Mouse (Mus musculus) megakaryocyte-erythroid progenitor cell, adult 5-6 weeks (primary cell): Measurements from ENCODE around the gene Ucn. TPM values are rescaled to one million over a fixed set of nuclear protein-coding genes. Genes with fewer than 3 reads are reported as not detected.

Experiments used
- ATAC-seq: replicated peaks from 2 replicates; pipeline ENCODE4 v1.8.0; 2016; ENCODE audit warnings: mild to moderate bottlenecking, inconsistent platforms; ENCODE audit not compliant: severe bottlenecking, poor library complexity, low FRiP score, low TSS enrichment
- total RNA-seq, 2 experiments: library from RNA; stranded (forward) in 1 of 2; stranded (reverse) in 1 of 2; fragments of 200-1000, 215-1000 nt in 1 of 2; fragments of >200 nt in 1 of 2; fragmentation: Nextera tagmentation in 1 of 2; gene quantifications; 2 replicates each; pipeline ENCODE4 v1.2.3; 2014 to 2017

Gene Ucn
- total RNA-seq, 2 experiments from 2014 or later = not detected

DNA sequence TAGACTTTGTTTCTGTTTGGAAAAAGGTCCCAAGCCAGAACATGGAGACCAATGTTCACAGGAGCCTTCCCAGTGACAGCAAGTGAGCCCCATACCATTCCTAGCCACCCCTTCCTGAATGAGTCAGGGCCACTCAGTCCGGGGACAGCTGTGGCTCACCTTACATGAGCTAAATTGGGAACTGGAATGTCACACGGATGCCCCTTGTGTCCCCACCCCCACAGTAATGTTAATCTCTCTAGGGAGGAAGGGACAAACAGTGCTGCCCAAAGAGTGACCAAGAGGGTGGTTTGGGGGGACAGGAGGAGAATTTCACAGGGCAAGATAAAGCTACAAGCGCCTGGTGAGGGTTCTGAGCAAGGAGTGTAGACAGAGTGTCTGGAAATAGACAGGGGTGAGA, 22.3 kb downstream of the Ucn start, which contains the start of gene Trim54:
Trim54 (plus strand) TSS at position 359 of the 400 bp plus-strand sequence.
- no peak for ATAC-seq

DNA sequence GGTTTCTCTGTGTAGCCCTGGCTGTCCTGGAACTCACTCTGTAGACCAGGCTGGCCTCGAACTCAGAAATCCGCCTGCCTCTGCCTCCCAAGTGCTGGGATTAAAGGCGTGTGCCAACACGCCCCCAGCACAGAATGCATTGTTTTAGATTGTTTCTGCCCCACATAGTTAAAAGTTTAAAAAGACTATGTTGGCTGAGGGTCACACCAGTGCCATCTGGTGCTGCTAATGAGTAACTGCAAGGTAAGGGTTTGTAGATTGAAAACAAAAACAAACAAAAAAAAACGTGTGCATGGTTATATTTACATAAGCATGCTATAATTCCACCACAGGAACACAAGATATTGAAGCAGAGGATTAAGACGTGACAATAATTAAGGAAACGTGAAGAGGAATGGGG, 27.8 kb downstream of the Ucn start:
- no peak; the same call in 1 of the 2 replicates for ATAC-seq

DNA sequence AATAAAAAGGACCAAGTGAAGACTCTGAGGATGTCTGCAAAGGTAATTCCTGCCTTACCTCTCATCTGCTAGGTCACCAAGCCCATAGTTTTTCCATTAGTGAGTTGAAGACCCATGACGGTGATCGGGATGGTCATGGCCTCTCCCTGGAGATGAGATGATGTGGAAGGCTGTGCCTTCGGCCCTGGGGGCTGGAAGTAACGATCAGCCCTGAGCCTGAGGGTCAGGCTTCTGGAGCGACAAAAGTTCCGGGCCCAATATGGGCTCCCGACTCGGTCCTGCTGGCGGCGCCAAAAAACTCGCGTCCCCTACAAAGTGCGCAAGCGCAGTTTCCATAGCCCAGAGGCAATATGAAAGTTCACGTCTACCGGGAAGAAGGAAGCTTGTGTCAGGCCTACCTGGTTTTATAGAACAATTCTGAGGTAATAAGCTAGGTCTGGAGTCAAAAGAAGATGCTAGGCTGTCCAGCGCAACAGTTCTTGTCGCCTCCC, 30.6 kb downstream of the Ucn start, which contains the start of gene Slc30a3:
Slc30a3 (minus strand) TSS at position 238 of the 491 bp plus-strand sequence.
- no peak for ATAC-seq

DNA sequence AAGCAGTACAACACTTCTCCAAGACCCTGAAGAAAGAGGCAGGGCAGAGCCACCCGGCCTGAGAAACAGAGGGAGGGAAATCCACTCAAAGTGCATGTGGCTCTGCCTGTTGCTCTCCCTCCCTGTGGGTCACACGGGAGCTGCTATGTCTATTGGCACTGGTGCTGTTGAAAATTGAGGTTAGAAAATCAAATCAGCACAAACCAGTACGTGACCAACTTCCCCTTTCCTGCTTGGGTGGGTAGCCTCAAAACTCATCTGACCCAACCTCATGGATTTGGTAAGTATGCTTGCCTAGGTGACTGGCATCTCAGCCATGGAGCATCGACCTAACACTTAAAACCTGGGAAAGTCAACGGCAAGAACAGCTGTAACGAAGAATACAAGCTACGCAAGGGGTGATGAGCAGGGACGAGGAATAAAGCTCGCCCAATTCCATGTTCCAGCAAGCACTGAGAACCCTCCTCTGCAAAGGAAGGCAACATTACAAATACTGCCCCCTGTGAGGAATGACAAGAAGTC, 32.8 kb downstream of the Ucn start, which contains the start of gene Dnajc5g:
Dnajc5g (plus strand) TSS at position 472 of the 522 bp plus-strand sequence.
- ATAC-seq = no peak

DNA sequence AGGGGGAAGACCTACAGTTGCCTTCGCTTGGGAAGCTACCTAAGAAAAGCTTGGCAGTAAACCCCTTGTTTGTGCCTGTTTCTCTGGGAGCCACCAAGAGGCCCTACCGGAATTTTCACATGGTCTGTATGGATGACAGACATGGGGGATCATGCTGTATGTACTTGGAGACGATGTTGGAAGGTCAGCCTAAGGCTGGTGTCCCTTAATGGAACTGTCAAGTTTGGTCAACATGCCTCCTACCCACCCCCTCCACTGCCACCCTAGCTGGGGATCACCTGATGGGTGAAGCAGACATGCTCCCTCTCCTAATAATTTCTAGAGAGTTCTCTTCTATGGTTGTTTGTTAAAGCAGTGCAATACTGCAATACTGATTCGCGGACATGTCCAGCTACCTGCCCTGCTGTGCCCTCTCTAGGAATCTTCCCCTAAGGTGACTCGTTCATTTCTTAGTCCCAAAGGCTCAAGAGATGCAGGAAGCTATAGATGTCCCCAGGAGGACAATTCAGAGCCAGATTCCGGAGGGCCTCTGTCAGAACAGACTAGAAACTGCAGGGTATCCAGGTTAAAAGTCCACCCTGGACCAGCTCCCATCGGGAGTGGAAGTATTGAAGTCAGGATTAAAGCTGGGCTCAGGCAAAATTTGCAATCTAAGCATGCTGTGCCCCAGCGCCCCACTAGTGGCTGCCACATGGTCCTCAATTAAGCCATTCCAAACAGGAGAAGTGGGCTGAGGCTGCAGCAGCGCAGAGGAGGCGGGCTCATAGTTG, 42.7 kb downstream of the Ucn start:
- ATAC-seq = no peak

DNA sequence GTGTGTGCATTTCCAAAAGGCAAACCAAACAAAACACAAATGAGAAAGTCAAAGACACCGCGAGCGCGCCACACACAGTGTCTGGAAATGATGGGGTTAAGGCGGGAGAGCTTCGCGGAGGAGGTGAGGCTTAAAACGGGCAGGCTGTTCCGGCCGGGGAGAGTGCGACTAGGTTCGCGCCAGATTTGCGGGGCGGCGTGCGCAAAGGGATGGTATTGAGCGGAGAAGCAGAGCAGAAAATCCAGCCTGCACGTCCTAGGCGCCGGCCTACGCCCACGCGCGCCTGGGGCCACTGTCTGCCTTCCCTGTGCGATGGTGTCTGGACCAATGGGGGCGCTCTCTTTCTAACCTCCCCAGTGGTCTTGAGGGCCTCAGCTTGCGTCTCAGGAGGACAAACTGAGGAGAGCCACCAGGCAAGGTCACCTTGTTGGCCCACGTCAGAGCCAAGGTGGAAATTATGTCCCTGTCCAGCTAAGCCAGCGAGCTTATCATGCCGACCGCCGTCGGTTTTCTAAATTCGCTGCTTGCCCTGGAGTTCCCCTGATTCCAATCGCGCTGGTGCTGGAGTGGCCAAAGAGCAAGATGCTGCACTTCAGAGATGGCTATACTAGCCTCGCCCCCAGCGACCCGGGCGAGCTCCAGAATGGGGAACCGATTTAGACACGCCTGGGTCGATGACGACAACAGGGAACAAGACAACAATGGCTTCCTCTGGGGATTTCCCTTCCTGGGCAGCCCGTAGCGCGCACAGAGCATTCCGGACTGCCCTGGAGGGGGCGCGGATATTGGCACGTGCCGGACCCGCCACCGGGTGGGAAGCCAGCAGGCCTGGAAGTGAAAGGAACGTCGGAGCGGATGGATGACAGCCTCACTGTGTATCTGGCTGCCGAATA, 43.6 kb downstream of the Ucn start:
- peak; percentile 41 for ATAC-seq

DNA sequence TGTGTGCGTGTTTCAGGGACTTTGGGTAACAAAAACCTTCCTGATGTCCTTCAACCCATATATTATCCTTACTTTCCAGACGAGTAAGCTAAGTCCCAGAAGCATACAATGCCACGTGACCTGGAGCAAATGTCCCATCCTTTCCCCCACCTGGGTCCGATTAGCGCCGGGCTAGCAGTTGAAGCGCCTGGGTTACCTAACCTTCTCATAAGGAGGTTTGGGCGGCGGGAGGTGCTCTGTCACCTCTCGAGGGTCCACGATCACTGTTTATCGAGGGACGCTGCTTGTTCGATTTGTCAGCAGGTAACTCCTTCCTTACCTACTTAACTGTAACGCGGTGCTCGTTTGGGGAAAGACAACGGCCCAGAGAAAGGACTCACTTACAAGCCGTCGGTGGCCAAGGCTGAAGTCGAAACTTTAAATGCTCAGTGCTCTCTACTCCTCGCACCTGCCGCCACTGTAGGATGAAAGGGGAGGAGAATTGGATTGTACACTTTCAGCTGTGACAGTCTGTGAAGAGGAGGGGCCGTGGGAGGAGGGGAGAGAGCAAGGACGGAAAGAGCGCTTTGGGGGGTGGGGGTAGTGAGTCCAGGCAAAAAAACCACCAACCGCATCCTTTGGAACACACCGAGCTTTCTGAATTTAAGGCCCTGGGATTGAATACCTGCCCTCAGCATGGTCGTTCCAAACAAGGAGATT, 44.4 kb downstream of the Ucn start:
- no peak for ATAC-seq

DNA sequence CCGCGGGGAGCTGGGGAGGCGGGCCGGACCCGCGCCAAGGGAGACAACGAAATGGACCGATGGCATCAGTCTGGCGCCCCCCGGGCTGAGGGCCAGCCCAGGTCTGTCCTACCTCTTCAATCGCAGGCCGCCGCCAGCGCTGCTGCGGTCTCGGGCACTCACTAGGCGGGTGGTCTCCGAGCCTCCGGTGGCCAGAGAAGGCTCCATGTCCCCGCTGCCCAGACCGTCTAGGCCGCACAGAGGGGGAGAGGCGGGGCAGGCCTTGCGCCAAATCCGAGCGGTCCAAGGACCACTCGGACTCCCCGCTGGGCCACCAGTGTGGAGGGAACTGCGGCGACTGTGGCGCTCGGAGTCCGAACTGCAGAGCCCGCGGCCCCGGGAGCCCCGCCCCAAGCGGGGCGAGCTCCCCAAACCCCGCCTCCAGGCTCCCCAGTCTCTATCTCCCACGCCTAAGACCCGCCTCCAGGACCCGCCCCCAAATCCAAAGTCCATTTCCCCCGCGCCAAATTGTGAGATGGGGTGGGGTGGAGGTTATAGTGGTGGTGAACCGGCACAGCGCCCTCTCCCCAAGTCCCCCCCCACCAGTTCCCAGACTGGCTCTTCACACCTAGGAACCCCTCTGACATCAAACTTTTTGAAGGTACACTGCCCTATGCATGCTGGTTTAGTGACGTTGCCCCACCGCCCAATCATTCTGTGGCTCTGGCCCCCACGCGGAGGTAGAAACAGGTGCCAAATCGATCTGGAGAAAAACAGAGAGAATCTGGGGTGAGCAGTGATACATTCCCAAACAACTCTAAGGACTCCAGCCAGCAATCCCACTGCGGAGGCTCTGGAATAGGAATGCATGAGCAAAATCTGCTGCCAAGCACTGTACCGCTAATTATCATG, 45.2 kb downstream of the Ucn start:
- ATAC-seq = peak; percentile 32; the same call in 1 of the 2 replicates

DNA sequence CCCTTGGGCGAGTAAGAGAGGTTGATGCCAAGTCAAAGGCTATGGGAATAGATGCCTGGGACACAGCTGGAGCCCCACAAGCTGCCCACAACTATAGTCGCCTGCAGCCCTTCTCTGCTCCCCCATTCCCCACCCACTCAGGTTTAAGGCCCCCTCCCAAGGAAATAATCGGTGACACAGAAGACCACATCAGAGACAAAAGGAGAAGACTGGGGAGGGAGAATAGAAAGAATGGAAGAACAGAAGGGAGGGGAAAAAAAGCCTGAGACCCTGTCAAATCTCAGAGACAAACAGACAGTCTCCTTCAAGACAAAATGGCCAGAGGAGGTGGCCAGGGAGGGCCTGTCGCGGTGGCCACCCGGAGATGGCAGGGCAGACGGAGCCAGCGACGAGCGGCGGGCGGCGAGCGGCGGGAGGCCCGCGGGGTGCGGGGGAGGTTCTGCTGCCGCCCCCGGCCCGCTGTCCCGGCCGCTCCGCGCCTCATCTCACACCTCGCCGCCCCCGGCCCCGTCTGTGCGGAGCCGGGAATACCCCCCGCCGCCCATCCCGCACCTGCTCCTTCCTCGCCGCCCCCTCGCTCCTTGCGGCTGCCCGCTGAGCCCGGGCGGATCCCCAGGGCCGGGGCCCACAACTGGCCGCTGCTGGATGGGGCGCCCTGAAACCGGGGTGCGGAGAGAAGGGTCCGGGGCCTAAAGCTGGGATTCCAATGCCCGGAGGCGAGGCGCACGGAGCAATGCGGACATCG, 46.2 kb downstream of the Ucn start:
- ATAC-seq = no peak

Other genes starting within 250 kb of the Ucn start
- gene Ost4, start 231.0 kb downstream of the Ucn start, total RNA-seq (2014; fragmentation: Nextera tagmentation) = 270 and 300 TPM in 2 replicates
- 278 and 305 TPM in 2 replicates for gene Ost4, start 231.0 kb downstream of the Ucn start, total RNA-seq (2017)
- gene Emilin1, start 225.4 kb downstream of the Ucn start, total RNA-seq (2014; fragmentation: Nextera tagmentation) = 13.5 and 18.9 TPM in 2 replicates
- 5.7 and 10.3 TPM in 2 replicates for gene Emilin1, start 225.4 kb downstream of the Ucn start, total RNA-seq (2017)
- gene Khk, start 217.4 kb downstream of the Ucn start, total RNA-seq (2014; fragmentation: Nextera tagmentation) = 80.4 and 113 TPM in 2 replicates
- gene Khk, start 217.4 kb downstream of the Ucn start, total RNA-seq (2017) = 64.4 and 90.0 TPM in 2 replicates
- 0.35 TPM in 1 of 2 replicates, not detected in the other for gene Cgref1, start 193.2 kb downstream of the Ucn start, total RNA-seq (2014; fragmentation: Nextera tagmentation)
- 0.46 TPM in 1 of 2 replicates, not detected in the other for gene Cgref1, start 193.2 kb downstream of the Ucn start, total RNA-seq (2017)
- 109 and 117 TPM in 2 replicates for gene Preb, start 178.5 kb downstream of the Ucn start, total RNA-seq (2014; fragmentation: Nextera tagmentation)
- 28.0 and 39.1 TPM in 2 replicates for gene Preb, start 178.5 kb downstream of the Ucn start, total RNA-seq (2017)
- gene Tcf23, start 170.2 kb downstream of the Ucn start, total RNA-seq (2014; fragmentation: Nextera tagmentation) = not detected in 2 replicates
- not detected in 2 replicates for gene Tcf23, start 170.2 kb downstream of the Ucn start, total RNA-seq (2017)
- gene Atraid, start 90.5 kb downstream of the Ucn start, total RNA-seq (2014; fragmentation: Nextera tagmentation) = 27.7 and 51.7 TPM in 2 replicates
- gene Atraid, start 90.5 kb downstream of the Ucn start, total RNA-seq (2017) = 50.1 and 57.6 TPM in 2 replicates
- gene Slc5a6, start 89.9 kb downstream of the Ucn start, total RNA-seq (2014; fragmentation: Nextera tagmentation) = 3.1 and 4.3 TPM in 2 replicates
- 4.1 and 7.1 TPM in 2 replicates for gene Slc5a6, start 89.9 kb downstream of the Ucn start, total RNA-seq (2017)
- gene Cad, start 84.0 kb downstream of the Ucn start, total RNA-seq (2014; fragmentation: Nextera tagmentation) = 124 and 224 TPM in 2 replicates
- gene Cad, start 84.0 kb downstream of the Ucn start, total RNA-seq (2017) = 39.7 and 65.0 TPM in 2 replicates
- gene Dnajc5g, start 32.5 kb downstream of the Ucn start, total RNA-seq (2014; fragmentation: Nextera tagmentation) = not detected in 2 replicates
- not detected in 2 replicates for gene Dnajc5g, start 32.5 kb downstream of the Ucn start, total RNA-seq (2017)
- not detected in 2 replicates for gene Slc30a3, start 30.6 kb downstream of the Ucn start, total RNA-seq (2014; fragmentation: Nextera tagmentation)
- not detected in 2 replicates for gene Slc30a3, start 30.6 kb downstream of the Ucn start, total RNA-seq (2017)
- not detected in 2 replicates for gene Trim54, start 22.1 kb downstream of the Ucn start, total RNA-seq (2014; fragmentation: Nextera tagmentation)
- gene Trim54, start 22.1 kb downstream of the Ucn start, total RNA-seq (2017) = not detected in 2 replicates
- 13.3 and 22.0 TPM in 2 replicates for gene Mpv17, start 15.4 kb upstream of the Ucn start, total RNA-seq (2014; fragmentation: Nextera tagmentation)
- 30.0 and 40.1 TPM in 2 replicates for gene Mpv17, start 15.4 kb upstream of the Ucn start, total RNA-seq (2017)
- 1.1 and 1.4 TPM in 2 replicates for gene Gm29609, start 41.1 kb upstream of the Ucn start, total RNA-seq (2014; fragmentation: Nextera tagmentation)
- 1.3 TPM in 1 of 2 replicates, not detected in the other for gene Gm29609, start 41.1 kb upstream of the Ucn start, total RNA-seq (2017)
- gene Gtf3c2, start 41.3 kb upstream of the Ucn start, total RNA-seq (2014; fragmentation: Nextera tagmentation) = 112 and 159 TPM in 2 replicates
- 76.4 and 80.2 TPM in 2 replicates for gene Gtf3c2, start 41.3 kb upstream of the Ucn start, total RNA-seq (2017)
- 57.7 and 67.6 TPM in 2 replicates for gene Snx17, start 54.4 kb upstream of the Ucn start, total RNA-seq (2014; fragmentation: Nextera tagmentation)
- gene Snx17, start 54.4 kb upstream of the Ucn start, total RNA-seq (2017) = 38.9 and 48.5 TPM in 2 replicates
- 116 and 148 TPM in 2 replicates for gene Eif2b4, start 54.6 kb upstream of the Ucn start, total RNA-seq (2014; fragmentation: Nextera tagmentation)
- 40.0 and 59.0 TPM in 2 replicates for gene Eif2b4, start 54.6 kb upstream of the Ucn start, total RNA-seq (2017)
- gene Zfp513, start 63.5 kb upstream of the Ucn start, total RNA-seq (2014; fragmentation: Nextera tagmentation) = 5.3 and 5.5 TPM in 2 replicates
- gene Zfp513, start 63.5 kb upstream of the Ucn start, total RNA-seq (2017) = 3.2 and 5.6 TPM in 2 replicates
- 295 and 300 TPM in 2 replicates for gene Ppm1g, start 81.9 kb upstream of the Ucn start, total RNA-seq (2014; fragmentation: Nextera tagmentation)
- gene Ppm1g, start 81.9 kb upstream of the Ucn start, total RNA-seq (2017) = 329 and 355 TPM in 2 replicates
- gene Nrbp1, start 102.0 kb upstream of the Ucn start, total RNA-seq (2014; fragmentation: Nextera tagmentation) = 43.4 and 51.1 TPM in 2 replicates
- gene Nrbp1, start 102.0 kb upstream of the Ucn start, total RNA-seq (2017) = 64.9 and 75.5 TPM in 2 replicates
- not detected in 2 replicates for gene Gm9970, start 102.4 kb upstream of the Ucn start, total RNA-seq (2014; fragmentation: Nextera tagmentation)
- not detected in 2 replicates for gene Gm9970, start 102.4 kb upstream of the Ucn start, total RNA-seq (2017)
- gene Krtcap3, start 112.9 kb upstream of the Ucn start, total RNA-seq (2014; fragmentation: Nextera tagmentation) = 0.72 and 7.6 TPM in 2 replicates
- gene Krtcap3, start 112.9 kb upstream of the Ucn start, total RNA-seq (2017) = 2.5 and 8.8 TPM in 2 replicates
- gene Ift172, start 152.3 kb upstream of the Ucn start, total RNA-seq (2014; fragmentation: Nextera tagmentation) = 26.2 and 32.8 TPM in 2 replicates
- gene Ift172, start 152.3 kb upstream of the Ucn start, total RNA-seq (2017) = 10.7 and 18.0 TPM in 2 replicates
- 0.31 TPM in 1 of 2 replicates, not detected in the other for gene Fndc4, start 157.3 kb upstream of the Ucn start, total RNA-seq (2014; fragmentation: Nextera tagmentation)
- not detected in 2 replicates for gene Fndc4, start 157.3 kb upstream of the Ucn start, total RNA-seq (2017)
- not detected in 2 replicates for gene Gckr, start 158.6 kb upstream of the Ucn start, total RNA-seq (2014; fragmentation: Nextera tagmentation)
- not detected in 2 replicates for gene Gckr, start 158.6 kb upstream of the Ucn start, total RNA-seq (2017)